Mouse (Mus musculus): ENCODE measurements at regions not wholly inside any gene's neighbourhood (a gene's known extent, or its start where the extent isn't known, plus 50 kb on each side); places are given as distances from the start of the nearest gene placed in this dataset.

- Histone ChIP-seq H3K27ac (ENCODE audit: low read depth, low read length) (no peak overlapping the region), H3K9me3 (replicated peaks; ENCODE audit: control insufficient read depth, low read length) (no peaks in the 10 kb centered on the region), H3K36me3 (ENCODE audit: control insufficient read depth, insufficient read depth, low read length) (no peaks in the 10 kb centered on the region), H3K27me3 (replicated peaks; ENCODE audit: control insufficient read depth, insufficient read depth, low read length) (no peaks in the 10 kb centered on the region), H3K4me3 (ENCODE audit: low read depth, low read length) (no peak overlapping the region), H3K4me2 (ENCODE audit: low read length) (no peak overlapping the region), H3K9ac (ENCODE audit: low read length) (no peak overlapping the region), H3K4me1 (ENCODE audit: control insufficient read depth, insufficient read depth, low read length) (no peaks in the 10 kb centered on the region)
- DNase-seq (ENCODE audit: low spot score) (no peak), ATAC-seq (no peak)
- 70% methylated on average over 4 of the region's 4 CpGs for WGBS
Observed at GRCm38 (mm10) chr12:117437011-117437410, 79.3 kb upstream of the Rapgef5 start.

GRCm38 (mm10) chr12:117439015-117439605 lies 77.2 kb upstream of the Rapgef5 start:
- ATAC-seq, result no peak
- no peak for DNase-seq (ENCODE audit: low spot score)
- H3K9ac ChIP-seq (ENCODE audit: low read length), result no peak overlapping the region
- no peaks in the 10 kb centered on the region for H3K27me3 ChIP-seq (replicated peaks; ENCODE audit: control insufficient read depth, insufficient read depth, low read length)
- H3K4me3 ChIP-seq (ENCODE audit: low read depth, low read length), result no peak overlapping the region
- no peaks in the 10 kb centered on the region for H3K9me3 ChIP-seq (replicated peaks; ENCODE audit: control insufficient read depth, low read length)
- no peaks in the 10 kb centered on the region for H3K4me1 ChIP-seq (ENCODE audit: control insufficient read depth, insufficient read depth, low read length)
- 80% methylated on average over 11 of the region's 11 CpGs for WGBS
- no peaks in the 10 kb centered on the region for H3K36me3 ChIP-seq (ENCODE audit: control insufficient read depth, insufficient read depth, low read length)
- no peak overlapping the region for H3K27ac ChIP-seq (ENCODE audit: low read depth, low read length)
- no peak overlapping the region for H3K4me2 ChIP-seq (ENCODE audit: low read length)

- H3K27ac ChIP-seq (ENCODE audit: low read depth, low read length), result no peak overlapping the region
- H3K36me3 ChIP-seq (ENCODE audit: control insufficient read depth, insufficient read depth, low read length), result no peaks in the 10 kb centered on the region
- no peak for DNase-seq (ENCODE audit: low spot score)
- no peak overlapping the region for H3K4me2 ChIP-seq (ENCODE audit: low read length)
- WGBS, result 90% methylated on average over 4 of the region's 4 CpGs
- no peak overlapping the region for H3K9ac ChIP-seq (ENCODE audit: low read length)
- no peaks in the 10 kb centered on the region for H3K27me3 ChIP-seq (replicated peaks; ENCODE audit: control insufficient read depth, insufficient read depth, low read length)
- no peaks in the 10 kb centered on the region for H3K9me3 ChIP-seq (replicated peaks; ENCODE audit: control insufficient read depth, low read length)
- no peak for ATAC-seq
- H3K4me3 ChIP-seq (ENCODE audit: low read depth, low read length), result no peak overlapping the region
- H3K4me1 ChIP-seq (ENCODE audit: control insufficient read depth, insufficient read depth, low read length), result no peaks in the 10 kb centered on the region; the same call in 1 of the 2 replicates
Observed at GRCm38 (mm10) chr12:117444247-117444989, 71.9 kb upstream of the Rapgef5 start.

DNA sequence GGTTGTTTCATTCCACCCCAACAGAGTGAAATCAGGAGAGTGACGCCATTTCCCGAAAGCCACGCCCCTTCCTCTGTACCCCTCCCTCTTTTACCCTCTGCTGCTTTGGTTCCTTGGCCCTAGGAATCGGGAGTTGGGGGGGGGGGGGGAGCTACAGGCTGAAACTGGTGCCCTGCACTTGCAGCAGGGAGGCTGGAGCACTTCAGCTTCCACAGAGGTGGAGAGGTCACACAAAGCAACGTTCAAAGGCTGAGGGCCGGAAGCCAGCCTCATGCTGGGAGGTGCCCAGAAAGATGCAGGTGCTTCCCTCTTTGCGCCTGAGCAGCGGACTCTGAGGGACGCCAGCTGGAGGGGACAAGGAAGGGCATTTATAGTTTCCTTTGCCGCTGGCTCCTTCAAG lies 69.1 kb upstream of the Rapgef5 start:
- 0 out of 2 replicates have a peak overlapping the region, but pooled peaks have one; percentile 9 for H3K4me2 ChIP-seq (ENCODE audit: low read length)
- peak; percentile 40; the same call in 1 of the 2 replicates for ATAC-seq
- H3K27ac ChIP-seq (ENCODE audit: low read depth, low read length), result no peak overlapping the region
- no peaks in the 10 kb centered on the region for H3K9me3 ChIP-seq (replicated peaks; ENCODE audit: control insufficient read depth, low read length)
- H3K4me3 ChIP-seq (ENCODE audit: low read depth, low read length), result no peak overlapping the region
- H3K27me3 ChIP-seq (replicated peaks; ENCODE audit: control insufficient read depth, insufficient read depth, low read length), result no peaks in the 10 kb centered on the region
- no peaks in the 10 kb centered on the region for H3K36me3 ChIP-seq (ENCODE audit: control insufficient read depth, insufficient read depth, low read length)
- no peak overlapping the region for H3K9ac ChIP-seq (ENCODE audit: low read length)
- DNase-seq (ENCODE audit: low spot score), result peak; percentile 22
- no peaks in the 10 kb centered on the region; the same call in 1 of the 2 replicates for H3K4me1 ChIP-seq (ENCODE audit: control insufficient read depth, insufficient read depth, low read length)
- 26% methylated on average over 10 of the region's 10 CpGs for WGBS

GRCm38 (mm10) chr12:117447843-117448728 lies 68.2 kb upstream of the Rapgef5 start:
- H3K36me3 ChIP-seq (ENCODE audit: control insufficient read depth, insufficient read depth, low read length), result no peaks in the 10 kb centered on the region
- H3K4me2 ChIP-seq (ENCODE audit: low read length), result no peak overlapping the region
- H3K9me3 ChIP-seq (replicated peaks; ENCODE audit: control insufficient read depth, low read length), result no peaks in the 10 kb centered on the region
- H3K4me1 ChIP-seq (ENCODE audit: control insufficient read depth, insufficient read depth, low read length), result no peaks in the 10 kb centered on the region; the same call in 1 of the 2 replicates
- no peak overlapping the region for H3K4me3 ChIP-seq (ENCODE audit: low read depth, low read length)
- no peak overlapping the region for H3K9ac ChIP-seq (ENCODE audit: low read length)
- WGBS, result 61% methylated on average over 19 of the region's 19 CpGs
- ATAC-seq (no peak), DNase-seq (ENCODE audit: low spot score) (no peak)
- no peak overlapping the region for H3K27ac ChIP-seq (ENCODE audit: low read depth, low read length)
- H3K27me3 ChIP-seq (replicated peaks; ENCODE audit: control insufficient read depth, insufficient read depth, low read length), result no peaks in the 10 kb centered on the region

- Histone ChIP-seq H3K36me3 (ENCODE audit: control insufficient read depth, insufficient read depth, low read length) (no peaks in the 10 kb centered on the region), H3K4me2 (ENCODE audit: low read length) (no peak overlapping the region), H3K27ac (ENCODE audit: low read depth, low read length) (no peak overlapping the region), H3K9me3 (replicated peaks; ENCODE audit: control insufficient read depth, low read length) (no peaks in the 10 kb centered on the region), H3K9ac (ENCODE audit: low read length) (no peak overlapping the region), H3K27me3 (replicated peaks; ENCODE audit: control insufficient read depth, insufficient read depth, low read length) (no peaks in the 10 kb centered on the region), H3K4me1 (ENCODE audit: control insufficient read depth, insufficient read depth, low read length) (no peaks in the 10 kb centered on the region; the same call in 1 of the 2 replicates), H3K4me3 (ENCODE audit: low read depth, low read length) (no peak overlapping the region)
- WGBS, result 100% methylated on average over 2 of the region's 2 CpGs
- ATAC-seq (no peak), DNase-seq (ENCODE audit: low spot score) (no peak)
Observed at GRCm38 (mm10) chr12:117449080-117449479, 67.2 kb upstream of the Rapgef5 start.

DNA sequence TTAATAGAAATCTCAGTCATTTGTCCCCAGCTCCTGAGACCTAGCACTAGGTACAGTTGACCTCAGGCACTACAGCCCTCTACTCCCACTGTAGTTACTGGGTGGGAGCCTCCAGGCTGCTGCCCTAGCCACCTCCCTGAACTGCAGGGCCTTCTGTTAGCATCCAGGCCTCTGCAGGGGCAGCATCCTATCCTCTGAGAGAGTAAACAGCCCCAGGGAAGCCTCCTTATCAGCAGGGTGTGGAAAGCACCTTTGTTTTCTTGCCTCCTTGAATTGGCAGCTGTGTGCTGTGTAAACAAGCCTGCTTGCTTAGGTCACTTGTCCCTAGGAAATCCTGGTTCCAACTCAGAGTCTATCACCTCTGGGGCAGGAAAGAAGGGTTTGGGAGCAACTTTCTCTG lies 66.2 kb upstream of the Rapgef5 start:
- Histone ChIP-seq H3K27ac (ENCODE audit: low read depth, low read length) (no peak overlapping the region), H3K36me3 (ENCODE audit: control insufficient read depth, insufficient read depth, low read length) (no peaks in the 10 kb centered on the region), H3K4me2 (ENCODE audit: low read length) (no peak overlapping the region), H3K4me1 (ENCODE audit: control insufficient read depth, insufficient read depth, low read length) (no peaks in the 10 kb centered on the region; the same call in 1 of the 2 replicates), H3K27me3 (replicated peaks; ENCODE audit: control insufficient read depth, insufficient read depth, low read length) (no peaks in the 10 kb centered on the region), H3K9ac (ENCODE audit: low read length) (no peak overlapping the region), H3K9me3 (replicated peaks; ENCODE audit: control insufficient read depth, low read length) (no peaks in the 10 kb centered on the region), H3K4me3 (ENCODE audit: low read depth, low read length) (no peak overlapping the region)
- ATAC-seq, result no peak
- DNase-seq (ENCODE audit: low spot score), result no peak

DNA sequence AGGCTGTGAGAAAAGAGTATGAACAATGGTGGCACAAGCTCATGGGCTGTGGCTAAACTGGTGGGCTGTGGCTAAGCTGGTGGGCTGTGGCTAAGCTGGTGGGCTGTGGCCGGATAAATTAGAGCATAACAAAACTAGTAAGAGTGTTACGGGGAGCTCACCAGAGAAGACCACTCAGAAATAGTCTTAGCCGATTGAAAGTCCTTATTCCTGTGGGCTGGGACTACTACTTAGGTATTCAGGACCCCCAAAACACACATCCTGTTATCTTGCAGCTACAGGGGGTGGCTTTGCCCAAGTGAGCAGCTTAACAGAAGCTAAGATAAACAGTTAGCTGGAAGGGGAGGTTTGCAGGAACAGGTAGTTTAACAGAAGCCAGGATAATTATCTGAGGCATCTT lies 65.4 kb upstream of the Rapgef5 start:
- ATAC-seq (no peak), DNase-seq (ENCODE audit: low spot score) (no peak)
- Histone ChIP-seq H3K9me3 (replicated peaks; ENCODE audit: control insufficient read depth, low read length) (no peaks in the 10 kb centered on the region), H3K27me3 (replicated peaks; ENCODE audit: control insufficient read depth, insufficient read depth, low read length) (no peaks in the 10 kb centered on the region), H3K4me3 (ENCODE audit: low read depth, low read length) (no peak overlapping the region), H3K27ac (ENCODE audit: low read depth, low read length) (no peak overlapping the region), H3K9ac (ENCODE audit: low read length) (no peak overlapping the region), H3K4me2 (ENCODE audit: low read length) (no peak overlapping the region), H3K36me3 (ENCODE audit: control insufficient read depth, insufficient read depth, low read length) (no peaks in the 10 kb centered on the region), H3K4me1 (ENCODE audit: control insufficient read depth, insufficient read depth, low read length) (no peaks in the 10 kb centered on the region; the same call in 1 of the 2 replicates)
- WGBS, result 68% methylated on average over 3 of the region's 3 CpGs

All from forebrain, embryonic 14.5 days (tissue).